Mouse (Mus musculus) spleen, adult 2 months (tissue): ENCODE results near the gene Tspan14.

Experiments used
- CTCF ChIP-seq: fragments of 200-500 bp; IDR thresholded peaks from 2 replicates; pipeline ENCODE4 v1.5.1; 2011; ENCODE audit warnings: mild to moderate bottlenecking, inconsistent platforms; ENCODE audit not compliant: insufficient read depth, insufficient read length, insufficient replicate concordance; ENCODE audit errors: extremely low read depth
- POLR2A ChIP-seq: fragments of 200-500 bp; IDR thresholded peaks from 2 replicates; pipeline ENCODE4 v1.6.1; 2011; ENCODE audit warnings: low read depth, low read length, inconsistent platforms

GRCm38 (mm10) chr14:41001576-41001975 is 35.0 kb upstream of the Tspan14 start:
- TF ChIP-seq CTCF (no peak), POLR2A (no peak)
